ENCODE assay signal across 15 mouse cellular contexts in the genomic region with DNA sequence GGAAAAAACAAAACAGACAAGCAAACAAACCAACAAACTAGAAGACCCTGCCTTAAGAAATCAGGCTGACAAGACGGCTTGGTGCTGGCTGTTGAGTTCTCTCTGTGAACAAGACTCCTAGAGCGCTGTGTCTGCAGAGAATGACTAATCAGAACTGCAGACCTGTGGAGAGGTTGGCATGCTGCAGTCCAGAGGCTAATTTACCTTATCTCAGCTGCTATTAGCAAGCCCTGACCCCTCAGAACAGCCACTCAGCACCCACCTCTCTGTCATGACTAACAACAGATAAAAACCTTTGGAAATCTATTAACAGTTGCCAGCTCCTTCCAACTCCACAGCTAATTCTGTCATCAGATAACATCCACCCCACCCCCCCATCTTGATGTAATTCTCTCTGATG. TPM values are rescaled to one million over a fixed set of nuclear protein-coding genes. Genes with fewer than 3 reads are reported as not detected.
DNase-seq lines count a peak whose midpoint lies in the region; ATAC-seq and TF ChIP-seq lines count a peak whose summit lies in the region.
"Had no signal": no experiment of that assay in that cellular context is flagged by ENCODE, and none has a peak within 500 bp of the region (broad histone marks: within the 10 kb centered on the region; RNA-seq: fewer than 3 reads in every experiment).

No protein-coding gene starts in this region.

- no peak for TF ChIP-seq CTCF in stomach, postnatal 0 days (IDR thresholded peaks at IDR 0.05; ENCODE audit: low read depth)

- H3K4me2 ChIP-seq in heart, embryonic 15.5 days = 0 out of 2 replicates have a peak overlapping the region, but pooled peaks have one; percentile 3
- H3K4me2 ChIP-seq in liver, embryonic 13.5 days = no peak overlapping the region
- H3K4me2 ChIP-seq in stomach, postnatal 0 days (replicated peaks; ENCODE audit: low read depth) = no peak overlapping the region
- H3K4me2 ChIP-seq: embryonic facial prominence, embryonic 12.5 days; limb, embryonic 15.5 days; midbrain, embryonic 12.5 days had no signal

- intact Hi-C loops in heart, postnatal 14 days (cut with DNase I) = no loop called here

- peak; percentile 44 for ATAC-seq in heart, embryonic 15.5 days (replicated peaks; ENCODE audit: insufficient number of reproducible peaks, insufficient read depth, low FRiP score, low read depth)
- ATAC-seq in erythroblast, adult 5-6 weeks (replicated peaks; ENCODE audit: low FRiP score, poor library complexity, severe bottlenecking) = peak; percentile 47
- ATAC-seq in liver, embryonic 13.5 days (ENCODE audit: low read depth) = peak; percentile 50
- ATAC-seq in stomach, postnatal 0 days (ENCODE audit: low FRiP score, low TSS enrichment) = 0 out of 2 replicates have a peak, but pooled peaks have one; percentile 45
- ATAC-seq: activated CD4-positive, CD25-positive, alpha-beta regulatory T cell, adult 4 months had no signal

- no peaks in the 10 kb centered on the region for H3K27me3 ChIP-seq in heart, embryonic 15.5 days
- no peaks in the 10 kb centered on the region for H3K27me3 ChIP-seq in liver, embryonic 13.5 days
- no peaks in the 10 kb centered on the region for H3K27me3 ChIP-seq in stomach, postnatal 0 days (ENCODE audit: control insufficient read depth, insufficient read depth, low read length)
- 0 out of 2 replicates have a peak, but pooled peaks cover 11% of the 10 kb centered on the region for H3K27me3 ChIP-seq in midbrain, embryonic 10.5 days (ENCODE audit: low read depth, poor library complexity, severe bottlenecking)
- H3K27me3 ChIP-seq: embryonic facial prominence, embryonic 12.5 days; limb, embryonic 15.5 days; midbrain, embryonic 12.5 days had no signal

- H3K36me3 ChIP-seq in heart, embryonic 15.5 days = no peaks in the 10 kb centered on the region
- H3K36me3 ChIP-seq in liver, embryonic 13.5 days = no peaks in the 10 kb centered on the region
- no peaks in the 10 kb centered on the region for H3K36me3 ChIP-seq in stomach, postnatal 0 days (ENCODE audit: control insufficient read depth, insufficient read depth, low read length)
- H3K36me3 ChIP-seq in midbrain, embryonic 10.5 days = no peaks in the 10 kb centered on the region
- H3K36me3 ChIP-seq: embryonic facial prominence, embryonic 12.5 days; forebrain, embryonic 10.5 days; hindbrain, embryonic 10.5 days; limb, embryonic 15.5 days; midbrain, embryonic 12.5 days had no signal

- H3K4me1 ChIP-seq in heart, embryonic 15.5 days (replicated peaks) = peaks cover 35% of the 10 kb centered on the region
- peaks cover 53% of the 10 kb centered on the region for H3K4me1 ChIP-seq in liver, embryonic 13.5 days (replicated peaks)
- peaks cover 3% of the 10 kb centered on the region; the same call in 1 of the 2 replicates for H3K4me1 ChIP-seq in stomach, postnatal 0 days (replicated peaks; ENCODE audit: control insufficient read depth, insufficient read depth)
- H3K4me1 ChIP-seq in midbrain, embryonic 10.5 days = peaks cover 13% of the 10 kb centered on the region
- H3K4me1 ChIP-seq: embryonic facial prominence, embryonic 12.5 days had no signal

- no peak overlapping the region for H3K9ac ChIP-seq in heart, embryonic 15.5 days
- no peak overlapping the region for H3K9ac ChIP-seq in liver, embryonic 13.5 days
- H3K9ac ChIP-seq in stomach, postnatal 0 days (ENCODE audit: low read length) = no peak overlapping the region
- H3K9ac ChIP-seq: embryonic facial prominence, embryonic 12.5 days; limb, embryonic 15.5 days; midbrain, embryonic 12.5 days had no signal

- no peaks in the 10 kb centered on the region for H3K9me3 ChIP-seq in heart, embryonic 15.5 days (replicated peaks)
- no peaks in the 10 kb centered on the region for H3K9me3 ChIP-seq in liver, embryonic 13.5 days (replicated peaks)
- H3K9me3 ChIP-seq in stomach, postnatal 0 days (ENCODE audit: control insufficient read depth, low read length) = no peaks in the 10 kb centered on the region
- H3K9me3 ChIP-seq in midbrain, embryonic 10.5 days (replicated peaks) = no peaks in the 10 kb centered on the region
- H3K9me3 ChIP-seq: embryonic facial prominence, embryonic 12.5 days; forebrain, embryonic 10.5 days; hindbrain, embryonic 10.5 days; limb, embryonic 15.5 days; midbrain, embryonic 12.5 days had no signal

- no peak for TF ChIP-seq EP300 in stomach, postnatal 0 days (optimal IDR thresholded peaks at IDR 0.05)

- H3K27ac ChIP-seq in heart, embryonic 15.5 days = peak overlapping the region; percentile 65
- H3K27ac ChIP-seq in liver, embryonic 13.5 days = peak overlapping the region; percentile 13; the same call in 1 of the 2 replicates
- no peak overlapping the region for H3K27ac ChIP-seq in stomach, postnatal 0 days (replicated peaks)
- H3K27ac ChIP-seq in midbrain, embryonic 10.5 days (replicated peaks) = no peak overlapping the region
- H3K27ac ChIP-seq: embryonic facial prominence, embryonic 12.5 days; forebrain, embryonic 10.5 days; hindbrain, embryonic 10.5 days; limb, embryonic 15.5 days; midbrain, embryonic 12.5 days had no signal

- 24% methylated on average over 2 of the region's 2 CpGs for WGBS in heart, embryonic 15.5 days
- WGBS in liver, embryonic 13.5 days (ENCODE audit: insufficient replicate concordance) = 17% methylated on average over 2 of the region's 2 CpGs
- 34% methylated on average over 2 of the region's 2 CpGs for WGBS in stomach, postnatal 0 days
- WGBS in midbrain, embryonic 10.5 days = 88% methylated on average over 2 of the region's 2 CpGs

- DNase-seq in heart, postnatal 14 days = no peak
- DNase-seq in liver, embryonic 13.5 days = peak; percentile 43
- DNase-seq in stomach, postnatal 0 days (ENCODE audit: low spot score) = no peak
- DNase-seq in midbrain, embryonic 10.5 days (ENCODE audit: low spot score) = no peak
- no peak for DNase-seq in kidney, postnatal 36 days
- DNase-seq: cerebellum, postnatal 36 days; gastrocnemius, postnatal 14 days had no signal

- no peak overlapping the region for H3K4me3 ChIP-seq in heart, embryonic 15.5 days
- H3K4me3 ChIP-seq in liver, embryonic 13.5 days (replicated peaks) = no peak overlapping the region
- no peak overlapping the region for H3K4me3 ChIP-seq in stomach, postnatal 0 days (ENCODE audit: low read depth, low read length)
- no peak overlapping the region for H3K4me3 ChIP-seq in midbrain, embryonic 10.5 days
- H3K4me3 ChIP-seq: embryonic facial prominence, embryonic 12.5 days; forebrain, embryonic 10.5 days; hindbrain, embryonic 10.5 days; limb, embryonic 15.5 days; midbrain, embryonic 12.5 days had no signal

RNA-seq across cellular contexts. Expression of a gene that starts 5.6 kb away (rescaled TPM):
- 12.4 and 14.0 TPM in 2 replicates for polyA plus RNA-seq in heart, embryonic 15.5 days (2015; fragmentation: Nextera tagmentation; extraction: Ambion mirVana)
- 10 to 100 TPM; 12.9 to 13.4 TPM for total RNA-seq in heart, postnatal 14 days (2021)
- total RNA-seq in erythroblast, adult 5-6 weeks (2015; ENCODE audit: low replicate concordance) = 19.9 and 22.1 TPM in 2 replicates
- 33.7 and 49.8 TPM in 2 replicates for total RNA-seq in erythroblast, adult 5-6 weeks (2017; ENCODE audit: low replicate concordance)
- 13.1 and 14.1 TPM in 2 replicates for polyA plus RNA-seq in liver, embryonic 13.5 days (2015; fragmentation: Nextera tagmentation; extraction: Ambion mirVana)
- 19.4 and 19.9 TPM in 2 replicates for polyA plus RNA-seq in stomach, postnatal 0 days (2015; fragmentation: Nextera tagmentation; extraction: Ambion mirVana)
- 12.6 and 16.5 TPM in 2 replicates for polyA plus RNA-seq in midbrain, embryonic 10.5 days (2016; fragmentation: Nextera tagmentation; extraction: Ambion mirVana)

RNA-seq across cellular contexts. Expression of a gene that starts 51.5 kb away (rescaled TPM):
- 48.7 and 65.4 TPM in 2 replicates for polyA plus RNA-seq in heart, embryonic 15.5 days (2015; fragmentation: Nextera tagmentation; extraction: Ambion mirVana)
- total RNA-seq in heart, postnatal 14 days (2021) = 10 to 100 TPM; 18.1 to 22.5 TPM
- total RNA-seq in erythroblast, adult 5-6 weeks (2015; ENCODE audit: low replicate concordance) = 21.3 and 41.8 TPM in 2 replicates
- 29.8 and 37.1 TPM in 2 replicates for total RNA-seq in erythroblast, adult 5-6 weeks (2017; ENCODE audit: low replicate concordance)
- 91.0 and 102 TPM in 2 replicates for polyA plus RNA-seq in liver, embryonic 13.5 days (2015; fragmentation: Nextera tagmentation; extraction: Ambion mirVana)
- 187 and 189 TPM in 2 replicates for polyA plus RNA-seq in stomach, postnatal 0 days (2015; fragmentation: Nextera tagmentation; extraction: Ambion mirVana)
- polyA plus RNA-seq in midbrain, embryonic 10.5 days (2016; fragmentation: Nextera tagmentation; extraction: Ambion mirVana) = 63.3 and 77.6 TPM in 2 replicates

RNA-seq across cellular contexts. Expression of a gene that starts 51.6 kb away (rescaled TPM):
- 2.7 and 3.8 TPM in 2 replicates for polyA plus RNA-seq in heart, embryonic 15.5 days (2015; fragmentation: Nextera tagmentation; extraction: Ambion mirVana)
- 1 to 10 TPM; 1.9 TPM for total RNA-seq in heart, postnatal 14 days (2021)
- total RNA-seq in erythroblast, adult 5-6 weeks (2015; ENCODE audit: low replicate concordance) = 0.77 TPM in 1 of 2 replicates, not detected in the other
- total RNA-seq in erythroblast, adult 5-6 weeks (2017; ENCODE audit: low replicate concordance) = 0.94 and 2.0 TPM in 2 replicates
- 2.4 and 3.0 TPM in 2 replicates for polyA plus RNA-seq in liver, embryonic 13.5 days (2015; fragmentation: Nextera tagmentation; extraction: Ambion mirVana)
- 2.9 and 3.2 TPM in 2 replicates for polyA plus RNA-seq in stomach, postnatal 0 days (2015; fragmentation: Nextera tagmentation; extraction: Ambion mirVana)
- polyA plus RNA-seq in midbrain, embryonic 10.5 days (2016; fragmentation: Nextera tagmentation; extraction: Ambion mirVana) = 5.6 and 6.3 TPM in 2 replicates

Comparison
In these comparisons a context has a peak if more than half of its experiments do, and no peak if none do; other contexts are left out.
1. H3K27ac ChIP-seq: peak in heart, embryonic 15.5 days (single experiment) and liver, embryonic 13.5 days (single experiment); none in stomach, postnatal 0 days (single experiment) and midbrain, embryonic 10.5 days (single experiment).
2. Peak in every context shown above with its lines, with median percentiles within 50 percentile points of each other: ATAC-seq.